Mouse (Mus musculus) liver, postnatal 0 days (tissue): ENCODE results near the gene Alox8.

Source experiments
- CTCF ChIP-seq: sonication (generic); IDR thresholded peaks from 2 replicates; pipeline ENCODE4 v1.5.1; 2016; ENCODE audit warnings: antibody characterized with exemption, low read depth
- EP300 ChIP-seq: IDR thresholded peaks from 2 replicates; pipeline ENCODE4 v1.6.1; 2016; ENCODE audit warnings: antibody characterized with exemption, low read depth, mild to moderate bottlenecking

GRCm38 (mm10) chr11:69155351-69155750, 42.3 kb downstream of the Alox8 start:
- no peak for TF ChIP-seq EP300
- TF ChIP-seq CTCF = no peak
